Mouse (Mus musculus): ENCODE data around the gene Zscan4c.
"Not testable (repeated sequence)": the region's sequence is repeated elsewhere in the genome, so short reads cannot be mapped to it uniquely, and the experiment has no call there.

Zscan4c gene

DNA sequence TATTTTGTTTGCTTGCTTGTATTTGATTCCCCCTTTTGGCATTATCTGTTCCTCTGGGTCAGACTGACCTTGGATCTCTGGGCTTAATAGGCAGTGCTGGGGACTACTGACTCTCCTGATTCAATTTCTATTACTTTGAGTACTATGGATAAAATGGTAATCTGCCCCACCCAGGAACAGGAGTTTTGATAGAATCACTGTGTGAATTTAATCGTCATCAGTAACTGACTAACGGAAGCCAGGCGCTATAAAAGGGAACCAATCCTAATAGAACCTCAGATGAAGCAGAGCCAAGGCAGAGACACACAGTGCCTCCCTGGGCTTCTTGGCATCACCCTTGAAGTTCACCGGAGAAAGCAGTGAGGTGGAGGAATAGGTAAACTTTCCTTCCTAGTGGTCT lies at the start of gene Zscan4c:
Zscan4c (plus strand) TSS at position 301 of the 400 bp plus-strand sequence.
- DNase-seq (ENCODE audit: low read depth in 1 of 2, low spot score in 2 of 2), result not testable (repeated sequence)
